Mouse (Mus musculus): ENCODE data around the gene Lmnb2. TPM values are rescaled to one million over a fixed set of nuclear protein-coding genes. Genes with fewer than 3 reads are reported as not detected.

Gene Lmnb2
- 1 to 10 TPM; 2.8 to 4.5 TPM for polyA plus RNA-seq (2017; shearing (Covaris generic))

DNA sequence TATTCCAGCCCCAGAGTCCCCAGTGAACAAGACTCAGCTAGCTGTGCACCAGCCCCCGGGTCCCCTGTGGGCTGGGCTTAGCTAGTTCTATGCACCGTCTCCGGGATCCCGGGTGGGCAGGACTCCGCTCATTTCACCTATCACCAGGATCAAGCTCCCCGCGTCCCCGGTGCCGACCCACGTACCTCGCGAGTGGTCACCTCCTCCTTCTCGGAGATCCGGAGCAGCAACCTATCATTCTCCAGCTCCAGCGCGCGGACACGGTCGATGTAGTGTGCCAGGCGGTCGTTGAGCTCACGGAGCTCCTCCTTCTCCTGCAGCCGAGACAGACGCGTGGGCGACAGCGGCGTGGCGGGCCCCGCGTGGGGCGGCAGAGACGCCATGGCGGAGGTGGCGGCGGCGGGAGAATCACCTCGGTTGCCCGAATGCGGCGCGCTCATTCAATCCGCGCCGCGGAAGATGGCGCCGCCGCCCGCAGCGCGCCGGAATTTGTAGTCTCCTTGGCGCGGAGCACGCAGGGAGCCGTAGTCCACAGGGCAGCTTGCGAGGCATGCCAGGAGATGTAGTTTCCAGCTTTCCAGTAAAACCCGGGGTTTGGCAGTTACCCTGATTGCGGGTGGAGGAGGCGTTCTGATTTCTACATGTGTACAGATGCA lies at the start of gene Lmnb2:
Lmnb2 (minus strand) TSS at position 467 of the 656 bp plus-strand sequence.
- ATAC-seq: peak; percentile 62

DNA sequence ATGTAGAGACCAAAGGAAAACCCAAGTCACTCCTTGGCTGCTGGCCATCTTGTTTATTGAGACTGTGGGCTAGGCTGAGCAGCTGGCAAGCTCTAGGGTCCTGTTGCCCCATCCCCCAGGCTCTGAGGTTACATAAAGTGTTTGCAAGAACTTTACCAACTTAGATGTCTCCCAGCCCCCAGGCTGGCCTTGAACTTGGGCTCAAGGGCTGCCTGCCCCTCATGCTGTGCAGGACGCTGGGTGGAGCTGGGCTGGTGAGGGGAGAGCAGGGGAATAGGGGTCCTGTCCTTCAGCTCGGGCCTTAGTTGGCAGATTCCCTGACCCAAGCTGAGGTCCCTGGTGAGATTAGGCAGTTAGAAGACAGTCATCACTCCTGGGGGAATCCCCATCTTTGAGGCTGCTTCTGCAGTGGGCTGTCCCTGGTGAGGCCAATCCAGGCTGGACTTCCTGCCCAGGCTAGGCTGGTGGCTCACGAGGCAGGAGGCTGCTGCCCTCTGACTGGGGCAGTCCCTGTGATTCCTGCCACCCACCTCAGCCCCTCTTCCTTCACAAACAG lies 49.1 kb upstream of the Lmnb2 start:
- ATAC-seq: peak; percentile 88

DNA sequence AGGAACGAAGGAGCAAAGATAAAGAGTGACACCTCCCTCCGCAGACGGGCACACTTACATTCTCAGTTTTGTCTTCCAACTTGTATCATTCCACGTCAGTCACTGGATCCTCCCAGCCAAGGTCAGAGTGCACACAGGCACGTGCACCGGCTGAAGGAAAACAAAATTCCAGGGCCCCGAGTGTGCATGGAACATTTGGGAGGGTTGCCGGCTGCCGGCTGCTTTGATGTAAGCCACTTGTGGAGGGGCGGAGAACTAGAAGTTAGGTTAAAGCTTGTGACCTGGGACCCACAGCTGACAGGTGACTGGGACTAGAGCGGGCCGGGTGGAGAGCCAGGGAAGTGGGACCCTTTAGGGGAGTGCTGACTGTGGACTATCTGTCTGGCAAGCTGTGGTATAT lies 48.3 kb upstream of the Lmnb2 start:
- ATAC-seq: no peak

DNA sequence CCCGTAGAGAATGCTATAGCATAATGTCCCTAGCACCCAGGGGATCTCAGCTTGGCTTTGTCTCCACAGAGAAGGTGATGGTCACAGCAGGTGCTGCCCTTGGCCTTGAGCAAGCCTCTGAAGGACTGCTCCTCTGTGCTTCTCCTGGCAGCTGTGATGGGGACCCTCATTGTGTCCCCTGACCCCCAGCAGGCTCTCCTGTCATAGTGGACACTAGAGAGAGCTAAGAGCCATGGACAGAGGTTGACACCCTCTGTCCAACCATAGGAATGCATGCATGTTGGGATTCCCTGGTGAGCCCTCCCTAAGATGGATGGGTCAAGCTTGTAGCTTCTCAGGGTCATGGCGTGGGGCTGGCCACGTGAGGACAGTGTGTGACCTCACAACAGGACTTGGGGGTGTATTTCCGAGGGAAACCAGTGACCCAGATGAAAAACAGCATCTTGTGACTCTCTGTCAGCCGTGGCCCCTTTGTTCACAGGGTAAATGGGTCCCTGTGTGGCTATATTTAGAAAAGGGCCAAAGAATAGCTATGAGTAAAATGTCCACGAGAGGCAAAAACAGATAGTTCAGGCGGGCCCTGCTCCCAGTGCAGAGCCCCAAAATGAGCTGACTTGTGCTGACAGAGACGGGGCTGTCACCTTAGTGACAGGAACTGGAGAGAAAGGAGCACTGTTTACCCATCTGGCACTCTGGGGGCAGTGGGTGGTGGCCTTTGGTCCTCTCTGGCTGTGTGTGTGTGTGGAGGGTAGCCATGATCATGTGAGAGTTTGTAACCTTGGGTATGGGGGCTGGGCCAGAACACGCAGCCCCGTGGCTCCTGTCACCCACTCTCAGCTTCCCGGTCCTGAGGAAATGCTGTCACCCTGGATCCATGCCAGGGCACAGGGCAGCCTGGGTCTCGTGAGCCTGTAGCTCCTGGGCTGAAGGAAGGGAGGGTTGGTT lies 45.3 kb upstream of the Lmnb2 start:
- no peak for ATAC-seq

DNA sequence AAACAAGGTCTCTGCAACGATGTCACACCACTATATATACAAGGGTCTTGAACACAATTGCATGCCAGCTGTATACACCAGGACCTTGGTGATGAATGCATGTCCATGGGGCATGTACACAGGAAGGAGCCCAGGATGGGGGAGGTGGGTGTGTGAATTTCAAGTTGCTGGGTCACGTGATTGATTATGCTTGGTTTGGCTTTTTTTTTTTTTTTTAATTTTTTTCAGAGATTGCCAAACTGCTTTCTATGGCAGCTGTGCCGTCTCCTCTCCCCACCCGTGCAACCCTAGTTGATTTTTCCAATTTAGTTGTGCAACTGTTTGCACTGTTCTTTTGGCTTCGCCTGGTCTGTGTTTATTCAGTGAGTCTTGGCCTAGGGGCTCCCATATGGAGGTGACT lies 44.5 kb upstream of the Lmnb2 start:
- ATAC-seq: no peak

DNA sequence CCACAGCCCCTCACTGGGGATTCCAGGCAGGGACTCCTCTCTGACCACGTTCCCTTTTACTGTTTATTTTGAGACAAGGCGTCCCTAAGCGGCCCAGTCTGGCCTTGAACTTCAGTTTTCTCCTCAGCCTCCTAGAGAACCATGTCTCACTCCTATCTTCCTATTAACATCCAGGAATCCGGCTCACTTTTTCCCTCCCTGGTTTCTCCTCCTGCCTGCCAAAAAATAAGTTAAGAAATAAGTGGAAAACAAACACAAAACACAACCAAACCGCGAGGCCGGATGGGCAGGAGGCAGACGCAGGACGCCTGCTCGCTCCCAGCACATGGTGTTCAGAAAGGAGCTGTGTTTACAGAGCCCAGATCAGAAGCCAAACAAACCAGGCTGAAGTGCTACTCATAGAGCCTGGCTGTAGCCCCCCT lies 44.0 kb upstream of the Lmnb2 start:
- ATAC-seq: no peak

DNA sequence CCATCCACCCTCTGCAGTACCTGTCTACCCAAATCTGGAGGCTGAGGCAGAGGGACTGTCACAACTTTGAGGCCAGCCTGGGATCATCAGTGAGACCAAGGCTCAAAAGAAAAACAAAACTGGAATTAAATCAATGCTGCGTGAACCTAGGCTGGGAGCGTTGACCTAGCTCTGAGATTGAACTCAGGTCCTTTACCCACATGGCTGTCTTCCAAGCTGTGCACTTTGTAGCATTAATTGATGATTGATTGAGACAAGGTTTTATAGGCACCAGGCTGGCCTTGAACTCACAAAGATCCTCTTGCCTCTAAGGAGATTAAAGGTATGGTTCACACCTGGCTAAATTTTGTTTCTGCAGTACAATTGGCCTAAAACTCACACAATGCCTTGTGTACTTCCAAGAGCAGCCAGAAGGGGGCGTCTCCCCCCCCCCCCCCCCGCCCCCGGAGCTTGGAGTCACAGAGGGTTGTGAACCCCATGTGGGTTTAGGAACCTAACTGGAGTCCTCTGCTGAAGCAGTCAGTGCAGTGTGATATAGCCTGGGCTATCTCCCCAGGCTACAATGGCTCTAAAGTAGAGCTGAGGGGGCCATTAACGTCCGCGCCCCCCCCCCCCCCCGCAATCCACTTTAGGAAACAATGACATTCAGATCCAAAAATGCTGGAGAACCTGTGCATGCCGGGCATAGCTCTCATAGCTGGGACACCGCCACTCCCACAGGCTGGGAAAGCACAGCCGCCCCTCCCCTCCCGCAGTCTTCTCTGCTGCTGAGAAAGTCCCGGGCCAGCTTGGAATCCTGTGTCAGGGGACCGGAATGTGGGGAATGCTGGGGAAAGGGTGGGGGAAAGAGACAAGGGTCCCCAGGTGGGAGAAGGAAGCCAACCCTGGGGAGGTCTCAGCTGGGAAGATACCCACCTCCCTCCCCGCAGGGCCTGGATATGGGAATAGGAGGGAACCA lies 42.8 kb upstream of the Lmnb2 start:
- ATAC-seq: no peak

DNA sequence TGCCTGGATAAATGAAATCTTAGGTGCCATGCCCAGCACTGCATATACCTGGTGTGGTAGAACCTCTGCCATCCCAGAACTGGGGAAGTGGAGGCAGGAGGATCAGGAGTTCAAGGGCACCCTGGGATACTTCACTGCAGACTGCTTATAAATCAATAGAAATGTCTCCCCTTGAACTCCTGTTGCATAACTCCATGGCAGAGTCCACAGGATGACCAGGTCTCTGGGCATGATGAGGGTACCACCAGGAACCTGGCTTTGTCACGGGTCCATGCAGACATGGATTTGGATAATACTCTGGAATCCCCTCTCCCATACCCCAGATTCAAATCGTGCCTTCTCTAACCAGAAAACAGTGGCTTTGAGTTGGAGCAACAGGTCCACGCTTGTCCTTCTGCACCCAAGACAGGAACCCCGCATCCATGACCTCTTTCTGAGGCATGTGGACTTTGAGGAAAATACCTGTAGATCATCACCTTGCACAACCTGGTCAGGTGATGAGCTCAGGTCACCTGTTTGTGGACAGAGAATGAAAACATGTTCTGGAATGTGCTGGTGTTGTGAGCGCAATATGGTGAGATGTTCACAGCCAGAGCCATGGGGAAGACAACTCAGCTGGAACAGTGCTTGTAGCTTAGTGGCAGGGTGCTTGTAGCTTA lies 41.1 kb upstream of the Lmnb2 start:
- ATAC-seq: no peak

DNA sequence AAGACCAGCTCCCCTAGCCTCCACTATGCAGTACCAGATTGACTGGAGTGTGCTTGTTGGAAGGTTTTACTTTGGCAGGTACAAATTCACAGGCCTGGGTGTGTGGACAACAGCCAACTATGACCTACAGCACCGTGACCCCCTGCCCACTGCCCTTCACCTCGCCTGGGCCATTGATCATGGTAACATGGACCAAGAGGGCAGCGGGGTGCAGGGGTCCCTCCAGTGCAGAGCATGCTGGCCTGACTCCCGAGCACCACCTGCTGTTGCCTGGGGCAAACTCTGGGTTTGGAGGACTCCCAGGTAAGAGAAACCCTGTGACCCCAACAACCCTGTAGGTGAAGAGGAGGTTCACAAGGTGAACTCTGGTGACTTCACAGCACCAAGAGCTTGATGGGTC lies 39.7 kb upstream of the Lmnb2 start:
- no peak for ATAC-seq

DNA sequence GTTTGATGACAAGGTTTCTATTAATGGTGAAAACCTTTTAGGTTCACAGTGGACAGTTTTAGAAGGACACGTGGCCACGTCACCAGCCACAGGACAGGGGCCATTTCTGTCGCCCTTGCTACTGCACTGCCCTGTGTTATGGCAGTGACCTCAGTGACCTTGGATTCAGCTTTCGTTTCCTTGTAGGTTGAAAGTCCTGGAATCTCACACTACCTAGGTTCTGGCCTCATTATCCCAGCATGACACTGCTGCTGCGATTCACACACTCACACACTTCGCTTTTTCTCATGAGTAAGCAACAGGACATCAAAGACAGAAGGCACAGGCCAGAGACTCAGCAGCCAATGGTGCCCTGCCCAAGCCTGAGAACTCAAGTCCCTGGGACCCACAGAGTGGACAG lies 38.9 kb upstream of the Lmnb2 start:
- ATAC-seq: no peak

DNA sequence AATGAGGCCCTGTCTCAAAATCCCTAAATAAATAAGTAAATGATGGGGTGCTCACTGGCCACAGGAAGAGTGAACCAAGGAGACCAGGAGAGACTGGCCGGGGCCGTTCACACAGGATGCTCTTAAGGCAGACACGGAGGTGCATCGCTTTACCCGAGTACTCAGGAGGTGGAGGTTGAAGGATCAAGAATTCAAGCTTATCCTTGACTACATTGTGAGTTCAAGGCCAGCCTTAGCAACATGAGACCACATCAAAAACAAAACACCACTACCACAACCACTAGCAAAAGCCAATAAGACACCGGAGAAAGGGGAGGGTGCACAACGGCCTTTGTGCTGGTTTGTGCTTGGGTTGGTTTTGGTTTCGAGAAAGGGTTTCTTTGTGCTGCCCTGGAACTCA lies 38.3 kb upstream of the Lmnb2 start:
- ATAC-seq: peak; percentile 53

DNA sequence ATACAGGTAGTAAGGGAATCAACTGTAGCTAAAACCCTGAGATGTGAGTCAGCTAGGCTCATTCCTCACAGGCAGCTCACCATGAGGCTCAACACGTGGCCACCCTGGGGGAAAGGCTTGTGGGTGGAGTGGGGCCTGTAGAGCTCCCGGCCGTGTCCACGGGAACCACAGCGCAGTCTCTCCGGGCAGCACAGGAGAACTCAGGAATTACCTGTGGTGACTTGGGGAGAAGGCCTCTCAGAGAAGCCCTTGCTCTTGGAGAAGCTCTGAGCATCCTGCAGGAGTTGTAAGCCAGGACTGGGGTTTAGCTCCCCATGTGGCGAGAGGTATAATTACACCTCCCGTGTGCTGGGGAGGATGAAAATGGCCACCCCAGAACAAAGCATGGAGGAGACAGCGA lies 37.5 kb upstream of the Lmnb2 start:
- ATAC-seq: peak; percentile 82

DNA sequence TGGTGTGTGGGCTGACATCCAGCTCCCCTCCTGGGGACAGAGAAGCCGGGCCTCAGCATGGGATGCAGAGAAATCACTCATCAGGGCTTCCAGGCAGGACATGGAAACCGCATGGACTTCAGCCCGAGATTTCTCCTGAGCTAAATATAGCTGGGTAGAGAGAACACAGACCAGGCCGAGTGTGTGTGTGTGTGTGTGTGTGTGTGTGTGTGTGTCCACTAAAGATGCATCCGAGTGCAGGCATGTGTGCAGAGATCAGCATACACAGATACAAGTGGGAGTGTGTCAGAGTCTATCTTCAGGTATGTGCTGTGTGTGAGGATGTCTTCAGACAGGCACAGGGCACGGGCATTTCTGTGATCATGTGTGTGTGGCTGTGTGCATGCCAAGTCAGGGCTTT lies 36.8 kb upstream of the Lmnb2 start:
- no peak for ATAC-seq

DNA sequence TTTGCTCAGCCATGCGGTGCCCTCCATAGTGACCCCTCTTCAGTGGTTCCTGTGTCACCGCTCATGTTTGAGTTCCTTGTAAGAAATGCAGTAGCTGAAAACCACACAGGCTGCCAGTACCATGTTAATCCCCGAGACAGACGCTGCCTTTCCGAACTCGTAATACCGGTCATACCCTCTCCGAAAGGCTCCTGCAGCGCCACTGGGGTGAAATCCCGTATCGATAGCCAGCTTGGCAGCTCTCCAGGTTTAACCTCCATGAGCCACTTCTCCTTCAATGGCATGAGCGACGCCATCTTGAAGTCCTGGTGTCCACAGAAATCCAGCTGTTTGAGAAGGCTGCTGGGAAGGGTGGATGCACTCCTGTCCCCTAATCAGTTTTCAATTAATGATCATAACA lies 36.4 kb upstream of the Lmnb2 start:
- ATAC-seq: no peak

DNA sequence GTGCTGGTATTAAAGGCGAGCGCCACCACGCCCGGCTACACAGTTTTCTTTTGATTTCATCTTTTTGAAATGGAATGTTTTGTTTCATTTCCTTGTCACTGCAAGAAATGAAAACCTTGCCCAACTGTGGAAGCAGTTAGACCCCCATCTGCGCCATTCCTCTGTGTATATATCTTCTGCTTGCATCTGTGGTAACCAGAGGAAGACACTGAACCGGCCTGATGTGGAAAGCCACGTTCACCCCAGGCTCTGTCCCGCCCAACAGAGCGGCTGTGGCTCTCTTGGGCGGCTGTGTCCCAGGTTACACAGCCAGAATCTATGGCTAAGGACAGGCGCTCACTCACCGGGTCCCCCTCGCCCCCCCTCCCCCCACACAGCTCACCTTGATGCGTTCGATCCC lies 34.4 kb upstream of the Lmnb2 start:
- no peak for ATAC-seq

DNA sequence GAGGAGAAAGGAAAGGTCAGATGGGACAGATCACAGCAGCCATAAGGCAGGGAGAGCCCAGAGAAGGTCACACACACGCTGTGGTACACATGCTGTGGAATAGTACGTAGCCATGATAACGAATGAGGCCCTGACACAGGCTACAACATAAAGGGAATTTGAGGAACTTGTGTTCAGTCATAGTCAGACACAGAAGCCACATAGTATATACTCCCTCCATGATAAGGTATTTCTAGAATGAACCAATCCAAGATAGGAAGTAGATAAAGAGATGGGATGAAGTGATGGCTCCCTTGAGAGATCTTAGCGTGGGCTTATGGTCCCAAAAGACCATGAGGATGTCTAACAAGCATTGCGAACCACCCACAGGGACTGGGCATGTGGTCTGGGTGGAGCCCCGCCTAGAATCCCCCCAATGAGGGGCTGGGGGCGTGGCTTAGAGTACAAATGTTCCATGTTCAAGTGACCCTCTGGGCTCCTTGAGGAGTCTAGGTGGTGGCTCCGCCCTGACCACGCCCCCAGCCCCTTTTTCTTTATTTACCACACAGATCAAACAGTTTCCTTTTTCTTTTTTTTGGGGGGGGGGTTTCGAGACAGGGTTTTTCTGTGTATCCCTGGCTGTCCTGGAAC lies 33.8 kb upstream of the Lmnb2 start:
- ATAC-seq: no peak

DNA sequence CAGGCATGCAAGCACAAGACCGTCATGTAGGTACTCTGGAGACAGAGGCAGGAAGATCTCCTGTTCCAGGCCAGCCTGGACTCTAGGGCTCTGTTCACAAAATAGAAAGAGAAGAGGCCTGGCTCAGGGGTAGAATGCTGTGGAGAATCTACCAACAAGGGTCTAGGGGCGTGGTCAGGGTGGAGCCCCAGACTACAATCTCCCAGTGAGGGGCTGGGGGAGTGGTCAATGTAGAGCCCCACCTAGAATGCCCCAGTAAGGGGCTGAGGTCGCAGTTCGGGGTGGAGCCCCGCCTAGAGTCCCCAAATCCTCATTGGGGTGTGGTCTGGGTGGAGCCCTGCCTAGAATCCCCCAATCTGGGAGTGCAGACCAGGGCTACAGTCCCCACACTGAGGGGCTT lies 32.3 kb upstream of the Lmnb2 start:
- no peak for ATAC-seq

DNA sequence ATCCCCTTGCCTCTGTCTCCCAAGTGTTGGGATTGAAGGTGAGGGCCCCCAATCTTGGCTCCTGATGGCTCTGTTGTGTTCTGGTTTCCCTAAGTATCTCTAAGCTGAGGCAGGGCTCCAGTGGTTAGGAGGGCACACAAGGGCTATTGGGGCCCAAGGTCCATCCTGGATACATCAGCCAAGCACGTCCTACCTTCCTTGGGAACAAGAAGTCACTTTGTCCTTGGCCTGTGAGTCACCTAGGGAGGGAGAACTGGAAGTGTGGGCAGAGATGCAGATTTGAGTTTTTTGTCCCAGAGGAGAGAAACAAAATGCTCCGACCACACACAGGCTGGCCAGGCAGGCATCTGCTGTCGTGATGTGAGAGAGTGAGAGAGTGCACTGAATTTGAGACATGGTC lies 31.0 kb upstream of the Lmnb2 start:
- no peak for ATAC-seq

DNA sequence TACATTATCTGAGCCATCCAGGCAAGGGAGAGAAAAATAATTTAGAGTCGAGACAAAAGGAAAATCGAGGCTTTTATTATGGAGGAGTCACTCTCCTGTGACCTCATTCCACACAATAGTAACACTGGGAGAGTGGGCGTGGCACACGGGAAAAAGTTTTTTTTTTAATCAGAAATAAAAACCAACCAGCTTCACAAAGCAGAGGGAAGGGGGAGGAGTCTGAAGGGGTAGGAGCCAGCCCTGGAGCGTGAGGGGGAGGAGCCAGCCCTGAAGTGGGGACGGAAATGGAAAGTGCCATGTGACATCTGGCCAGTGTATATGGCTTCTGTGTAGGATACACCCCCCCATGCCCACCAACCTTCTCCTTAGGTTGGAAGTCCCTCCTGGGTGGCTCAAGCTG lies 30.5 kb upstream of the Lmnb2 start:
- ATAC-seq: no peak

DNA sequence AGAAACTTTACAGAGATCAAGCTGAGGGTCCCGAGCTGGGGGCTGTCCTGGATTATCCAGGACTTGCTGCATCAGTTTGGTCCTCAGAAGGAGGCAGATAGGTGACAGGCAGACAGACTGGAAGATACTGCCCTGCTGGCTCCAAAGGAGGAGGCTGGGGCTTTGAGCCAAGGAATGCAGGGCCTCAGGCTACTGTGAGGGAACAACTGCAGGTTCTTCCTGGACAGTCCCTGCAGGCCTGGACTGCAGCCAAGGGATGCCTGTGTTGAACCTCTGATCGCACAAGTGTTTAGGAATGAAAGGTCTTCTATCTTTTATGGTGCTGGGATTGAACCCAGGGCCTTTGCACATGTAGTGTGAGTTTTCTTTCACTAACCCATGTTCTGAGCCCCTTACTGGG lies 29.8 kb upstream of the Lmnb2 start:
- ATAC-seq: no peak

DNA sequence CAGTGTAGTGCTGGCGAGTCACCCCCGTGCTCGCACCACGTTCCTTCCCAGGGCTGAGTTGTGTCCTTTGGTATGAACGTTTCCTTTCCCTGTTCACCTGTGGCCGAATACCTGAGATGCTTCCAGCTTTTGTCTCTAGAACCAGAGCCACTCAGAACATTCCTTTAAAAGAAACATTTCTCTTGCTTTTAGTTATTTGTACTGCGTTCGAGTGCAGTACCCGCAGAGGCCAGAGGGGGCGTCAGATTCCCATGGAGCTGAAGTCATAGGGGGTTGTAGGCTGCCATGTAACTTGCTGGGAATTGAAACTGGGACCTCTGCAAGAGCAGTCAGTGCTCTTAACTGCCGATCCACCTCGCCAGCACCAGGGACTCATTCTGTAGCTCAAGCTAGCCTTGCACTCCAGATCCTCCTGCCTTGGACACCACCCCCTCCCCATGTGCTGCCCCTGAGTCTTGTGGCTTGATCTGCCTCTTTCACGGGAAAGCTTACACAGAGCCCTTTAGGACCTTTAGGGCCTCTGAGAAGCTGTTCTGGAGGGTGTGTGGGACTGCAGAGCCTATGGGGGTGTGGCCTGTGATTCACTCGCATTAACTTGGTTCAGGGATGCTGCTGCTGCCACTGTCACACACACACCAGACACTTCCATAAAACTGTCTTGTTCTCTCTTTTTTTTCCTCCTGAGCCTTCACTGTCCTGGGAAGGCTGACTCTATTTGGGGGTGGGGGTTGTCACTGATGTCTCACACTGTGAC lies 28.8 kb upstream of the Lmnb2 start:
- ATAC-seq: no peak

Measured in activated CD4-positive, CD25-positive, alpha-beta regulatory T cell, adult 4 months (primary cell).